Mouse (Mus musculus): ENCODE measurements at regions not wholly inside any gene's neighbourhood (a gene's known extent, or its start where the extent isn't known, plus 50 kb on each side); places are given as distances from the start of the nearest gene placed in this dataset.
"Not testable (repeated sequence)": the region's sequence is repeated elsewhere in the genome, so short reads cannot be mapped to it uniquely, and the experiment has no call there.

DNA sequence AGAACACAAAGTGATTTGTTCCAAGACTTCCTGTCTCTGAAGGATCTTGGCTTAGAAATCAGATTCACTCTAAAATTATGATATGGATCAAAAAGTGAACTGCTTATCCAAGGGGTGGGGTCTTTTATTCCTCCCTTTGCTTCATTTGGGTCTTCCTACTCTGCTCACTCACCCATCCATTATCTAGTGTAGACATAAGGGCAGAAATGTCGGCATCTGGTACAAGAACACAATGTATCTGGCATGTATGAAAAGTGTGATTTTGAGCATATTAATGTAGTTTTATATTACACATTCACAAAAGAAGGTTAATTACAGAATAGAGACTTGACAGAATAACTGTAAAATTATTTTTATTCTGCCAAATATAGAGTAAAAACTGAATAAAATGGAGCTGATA is 181.5 kb upstream of the Gm11096 start:
- DNase-seq (ENCODE audit: low spot score) (no peak), ATAC-seq (replicated peaks; ENCODE audit: insufficient number of reproducible peaks, low FRiP score, low TSS enrichment, low read depth) (no peak)
- no peaks in the 10 kb centered on the region for H3K27me3 ChIP-seq (ENCODE audit: control insufficient read depth, insufficient read depth, low read length)
- H3K4me1 ChIP-seq (ENCODE audit: control insufficient read depth, insufficient read depth, low read length), result no peaks in the 10 kb centered on the region
- no peaks in the 10 kb centered on the region for H3K9me3 ChIP-seq (replicated peaks; ENCODE audit: control insufficient read depth, low read length)
- no peak overlapping the region for H3K4me3 ChIP-seq (ENCODE audit: low read depth, low read length)
- 94% methylated on average over 1 of the region's 1 CpGs for WGBS
- H3K36me3 ChIP-seq (replicated peaks; ENCODE audit: control insufficient read depth, insufficient read depth, low read depth, low read length), result no peaks in the 10 kb centered on the region
- no peak overlapping the region for H3K9ac ChIP-seq (replicated peaks; ENCODE audit: low read length)
- no peak overlapping the region for H3K27ac ChIP-seq (replicated peaks; ENCODE audit: low read depth, low read length)
- no peak overlapping the region for H3K4me2 ChIP-seq (ENCODE audit: low read depth, low read length)

DNA sequence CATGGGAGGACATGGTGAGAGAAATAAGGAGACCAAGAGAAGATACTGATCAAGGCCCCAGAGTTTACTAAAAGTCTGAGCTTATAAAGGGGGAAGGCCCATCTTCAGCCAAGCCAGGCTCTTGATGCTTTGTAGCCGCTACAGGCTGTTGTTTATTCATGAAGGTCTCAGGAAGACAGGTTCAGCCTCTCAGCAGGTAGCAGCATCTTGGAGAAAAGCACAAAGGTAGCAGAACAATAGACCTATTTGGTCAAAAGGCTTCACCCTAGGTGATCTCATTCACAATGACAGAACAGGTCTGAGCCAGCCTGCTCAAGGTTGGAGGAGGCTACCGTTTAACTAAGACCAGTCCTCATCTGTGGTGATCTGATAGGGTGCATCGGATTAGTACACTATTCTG is 185.5 kb upstream of the Gm11096 start:
- no peaks in the 10 kb centered on the region for H3K27me3 ChIP-seq (ENCODE audit: control insufficient read depth, insufficient read depth, low read length)
- 61% methylated on average over 3 of the region's 3 CpGs for WGBS
- no peaks in the 10 kb centered on the region for H3K9me3 ChIP-seq (replicated peaks; ENCODE audit: control insufficient read depth, low read length)
- H3K27ac ChIP-seq (replicated peaks; ENCODE audit: low read depth, low read length), result no peak overlapping the region
- H3K4me3 ChIP-seq (ENCODE audit: low read depth, low read length), result no peak overlapping the region
- H3K4me2 ChIP-seq (ENCODE audit: low read depth, low read length), result no peak overlapping the region
- no peak for ATAC-seq (replicated peaks; ENCODE audit: insufficient number of reproducible peaks, low FRiP score, low TSS enrichment, low read depth)
- no peaks in the 10 kb centered on the region for H3K36me3 ChIP-seq (replicated peaks; ENCODE audit: control insufficient read depth, insufficient read depth, low read depth, low read length)
- H3K4me1 ChIP-seq (ENCODE audit: control insufficient read depth, insufficient read depth, low read length), result no peaks in the 10 kb centered on the region
- no peak overlapping the region for H3K9ac ChIP-seq (replicated peaks; ENCODE audit: low read length)
- DNase-seq (ENCODE audit: low spot score), result no peak

DNA sequence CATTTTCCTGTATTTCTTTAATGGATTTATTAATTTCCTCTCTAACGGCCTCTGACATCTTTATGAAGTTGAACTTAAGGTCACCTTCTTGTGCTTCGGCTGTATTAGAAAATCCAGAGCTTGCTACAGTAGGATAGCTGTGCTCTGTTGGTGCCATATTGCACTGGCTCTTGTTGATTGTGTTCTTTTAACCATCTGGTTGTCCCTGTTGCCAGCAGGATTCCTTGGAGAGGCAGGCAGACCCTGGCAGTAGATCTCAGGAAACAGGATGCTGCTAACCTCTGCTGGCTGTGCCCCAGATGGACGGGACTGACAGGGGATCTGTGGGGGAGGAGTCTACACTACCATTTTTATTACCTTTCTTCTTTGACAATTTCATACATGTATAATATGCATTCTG is 185.9 kb upstream of the Thumpd2 start:
- Histone ChIP-seq H3K9ac (replicated peaks; ENCODE audit: low read length) (no peak overlapping the region), H3K36me3 (replicated peaks; ENCODE audit: control insufficient read depth, insufficient read depth, low read depth, low read length) (no peaks in the 10 kb centered on the region), H3K4me1 (ENCODE audit: control insufficient read depth, insufficient read depth, low read length) (no peaks in the 10 kb centered on the region), H3K4me3 (ENCODE audit: low read depth, low read length) (no peak overlapping the region), H3K4me2 (ENCODE audit: low read depth, low read length) (no peak overlapping the region), H3K27ac (replicated peaks; ENCODE audit: low read depth, low read length) (no peak overlapping the region), H3K9me3 (replicated peaks; ENCODE audit: control insufficient read depth, low read length) (no peaks in the 10 kb centered on the region), H3K27me3 (ENCODE audit: control insufficient read depth, insufficient read depth, low read length) (no peaks in the 10 kb centered on the region)
- 64% methylated on average over 3 of the region's 3 CpGs for WGBS
- no peak for DNase-seq (ENCODE audit: low spot score)
- no peak for ATAC-seq (replicated peaks; ENCODE audit: insufficient number of reproducible peaks, low FRiP score, low TSS enrichment, low read depth)

DNA sequence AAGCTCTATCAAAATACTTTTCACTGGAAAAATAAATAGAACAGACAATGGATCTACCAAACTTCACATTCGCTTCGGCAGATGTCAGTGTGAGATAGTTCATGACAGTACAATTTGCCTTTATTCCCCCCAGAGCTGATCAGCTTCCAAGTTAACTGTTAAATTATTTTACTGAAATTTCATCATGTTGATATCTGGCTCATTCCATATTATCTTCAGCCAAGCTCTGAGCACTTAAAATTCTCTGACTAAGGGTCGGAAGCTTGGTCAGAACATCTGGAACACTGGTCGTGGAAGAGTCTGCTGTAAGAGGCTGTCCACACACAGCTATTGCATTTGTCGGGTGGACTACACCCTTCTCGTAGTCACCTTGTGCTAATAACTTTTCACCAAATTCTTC is 181.3 kb upstream of the Thumpd2 start:
- Histone ChIP-seq H3K4me1 (ENCODE audit: control insufficient read depth, insufficient read depth, low read length) (no peaks in the 10 kb centered on the region), H3K27ac (replicated peaks; ENCODE audit: low read depth, low read length) (no peak overlapping the region), H3K36me3 (replicated peaks; ENCODE audit: control insufficient read depth, insufficient read depth, low read depth, low read length) (no peaks in the 10 kb centered on the region), H3K27me3 (ENCODE audit: control insufficient read depth, insufficient read depth, low read length) (no peaks in the 10 kb centered on the region), H3K9me3 (replicated peaks; ENCODE audit: control insufficient read depth, low read length) (no peaks in the 10 kb centered on the region), H3K9ac (replicated peaks; ENCODE audit: low read length) (no peak overlapping the region), H3K4me2 (ENCODE audit: low read depth, low read length) (no peak overlapping the region), H3K4me3 (ENCODE audit: low read depth, low read length) (no peak overlapping the region)
- ATAC-seq (replicated peaks; ENCODE audit: insufficient number of reproducible peaks, low FRiP score, low TSS enrichment, low read depth) (no peak), DNase-seq (ENCODE audit: low spot score) (no peak)
- 90% methylated on average over 6 of the region's 6 CpGs for WGBS

DNA sequence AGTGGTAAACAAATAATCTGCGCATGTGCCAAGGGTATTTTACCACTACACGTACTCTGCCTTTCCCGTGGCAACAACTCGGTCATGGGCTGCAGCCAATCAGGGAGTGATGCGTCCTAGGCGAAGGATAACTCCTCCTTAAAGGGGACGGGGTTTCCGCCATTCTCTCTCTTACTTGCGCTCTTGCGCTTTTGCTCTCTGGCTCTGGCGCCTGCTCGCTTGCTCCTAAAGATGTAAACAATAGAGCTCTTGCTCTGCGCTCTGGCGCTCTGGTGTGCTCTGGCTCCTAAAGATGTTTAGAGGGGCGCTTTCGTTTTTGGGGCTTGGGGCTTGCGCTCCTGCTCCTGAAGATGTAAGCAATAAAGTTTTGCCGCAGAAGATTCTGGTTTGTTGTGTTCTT is 166.9 kb upstream of the Thumpd2 start:
- H3K36me3 ChIP-seq (replicated peaks; ENCODE audit: control insufficient read depth, insufficient read depth, low read depth, low read length); DNase-seq (ENCODE audit: low spot score); H3K9ac ChIP-seq (replicated peaks; ENCODE audit: low read length); ATAC-seq (replicated peaks; ENCODE audit: insufficient number of reproducible peaks, low FRiP score, low TSS enrichment, low read depth); H3K4me1 ChIP-seq (ENCODE audit: control insufficient read depth, insufficient read depth, low read length); H3K27ac ChIP-seq (replicated peaks; ENCODE audit: low read depth, low read length); H3K9me3 ChIP-seq (replicated peaks; ENCODE audit: control insufficient read depth, low read length); H3K4me2 ChIP-seq (ENCODE audit: low read depth, low read length); H3K4me3 ChIP-seq (ENCODE audit: low read depth, low read length); H3K27me3 ChIP-seq (ENCODE audit: control insufficient read depth, insufficient read depth, low read length): not testable (repeated sequence)
- 97% methylated on average over 11 of the region's 18 CpGs for WGBS

DNA sequence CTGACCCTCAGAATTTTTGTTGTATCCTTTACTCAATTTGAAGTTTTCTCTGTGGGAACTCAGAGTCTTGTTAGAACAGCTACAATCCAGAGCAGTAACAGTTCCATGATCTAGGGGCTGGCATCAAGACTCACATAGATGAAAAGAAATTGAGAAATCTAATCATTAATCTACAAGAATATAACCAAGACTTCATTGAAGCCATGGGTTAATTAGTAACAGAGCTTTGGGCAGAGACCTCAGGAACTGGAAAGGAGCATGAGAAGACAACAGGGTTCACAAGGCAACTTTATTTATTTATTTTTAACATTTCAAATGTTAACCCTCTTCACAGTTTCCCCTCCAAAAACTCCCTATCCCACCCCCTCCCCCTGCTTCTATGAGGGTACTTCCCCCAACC is 160.4 kb upstream of the Thumpd2 start:
- Histone ChIP-seq H3K9ac (replicated peaks; ENCODE audit: low read length) (no peak overlapping the region), H3K27me3 (ENCODE audit: control insufficient read depth, insufficient read depth, low read length) (no peaks in the 10 kb centered on the region), H3K4me2 (ENCODE audit: low read depth, low read length) (no peak overlapping the region), H3K9me3 (replicated peaks; ENCODE audit: control insufficient read depth, low read length) (no peaks in the 10 kb centered on the region), H3K4me3 (ENCODE audit: low read depth, low read length) (no peak overlapping the region), H3K36me3 (replicated peaks; ENCODE audit: control insufficient read depth, insufficient read depth, low read depth, low read length) (no peaks in the 10 kb centered on the region), H3K4me1 (ENCODE audit: control insufficient read depth, insufficient read depth, low read length) (no peaks in the 10 kb centered on the region), H3K27ac (replicated peaks; ENCODE audit: low read depth, low read length) (no peak overlapping the region)
- ATAC-seq (replicated peaks; ENCODE audit: insufficient number of reproducible peaks, low FRiP score, low TSS enrichment, low read depth) (no peak), DNase-seq (ENCODE audit: low spot score) (no peak)

DNA sequence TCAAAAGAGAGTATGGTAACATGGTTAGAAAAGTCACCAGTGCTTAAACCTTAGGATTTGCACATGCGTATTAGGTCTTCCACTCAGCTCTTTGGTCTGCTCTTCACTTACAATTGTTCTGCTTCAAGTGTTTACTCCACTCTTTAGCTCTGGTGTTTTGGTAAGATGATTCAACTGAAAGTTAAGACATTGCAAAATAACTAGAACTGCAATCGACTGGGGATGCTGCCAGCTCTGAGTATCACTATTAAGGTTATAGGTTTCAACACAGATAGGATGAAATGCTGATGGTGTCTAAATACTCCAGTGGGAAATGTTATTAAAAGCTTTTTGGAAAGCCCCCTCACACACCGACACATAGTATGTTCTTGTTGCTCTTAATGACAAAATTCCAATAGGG is 156.6 kb upstream of the Thumpd2 start:
- Histone ChIP-seq H3K4me3 (ENCODE audit: low read depth, low read length) (no peak overlapping the region), H3K27ac (replicated peaks; ENCODE audit: low read depth, low read length) (no peak overlapping the region), H3K27me3 (ENCODE audit: control insufficient read depth, insufficient read depth, low read length) (no peaks in the 10 kb centered on the region), H3K4me1 (ENCODE audit: control insufficient read depth, insufficient read depth, low read length) (no peaks in the 10 kb centered on the region), H3K9me3 (replicated peaks; ENCODE audit: control insufficient read depth, low read length) (no peaks in the 10 kb centered on the region), H3K9ac (replicated peaks; ENCODE audit: low read length) (no peak overlapping the region), H3K36me3 (replicated peaks; ENCODE audit: control insufficient read depth, insufficient read depth, low read depth, low read length) (no peaks in the 10 kb centered on the region), H3K4me2 (ENCODE audit: low read depth, low read length) (no peak overlapping the region)
- 94% methylated on average over 3 of the region's 3 CpGs for WGBS
- DNase-seq (ENCODE audit: low spot score) (no peak), ATAC-seq (replicated peaks; ENCODE audit: insufficient number of reproducible peaks, low FRiP score, low TSS enrichment, low read depth) (no peak)

DNA sequence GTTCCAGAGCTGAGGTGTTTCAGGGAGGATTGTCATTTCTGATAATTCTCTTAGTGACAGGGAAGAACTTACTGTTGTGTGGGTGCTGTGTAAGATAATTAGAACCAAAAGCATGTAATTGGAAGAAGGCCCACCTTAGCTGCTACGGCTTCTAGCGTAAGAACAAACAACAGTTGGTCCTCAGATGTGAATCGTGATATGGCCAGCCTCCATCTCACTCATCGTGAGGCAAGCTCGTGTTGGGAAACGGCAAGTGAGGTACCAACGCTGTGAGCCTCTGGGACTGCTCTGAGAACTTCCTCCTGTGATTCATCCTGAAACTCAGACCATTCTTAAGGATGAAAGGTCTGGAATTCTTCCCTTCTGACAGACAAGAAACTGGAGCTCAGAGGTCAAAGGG is 150.0 kb upstream of the Thumpd2 start:
- no peak overlapping the region for H3K9ac ChIP-seq (replicated peaks; ENCODE audit: low read length)
- H3K4me3 ChIP-seq (ENCODE audit: low read depth, low read length), result no peak overlapping the region
- 76% methylated on average over 7 of the region's 7 CpGs for WGBS
- ATAC-seq (replicated peaks; ENCODE audit: insufficient number of reproducible peaks, low FRiP score, low TSS enrichment, low read depth) (no peak), DNase-seq (ENCODE audit: low spot score) (no peak)
- no peaks in the 10 kb centered on the region for H3K36me3 ChIP-seq (replicated peaks; ENCODE audit: control insufficient read depth, insufficient read depth, low read depth, low read length)
- no peak overlapping the region for H3K27ac ChIP-seq (replicated peaks; ENCODE audit: low read depth, low read length)
- no peaks in the 10 kb centered on the region for H3K4me1 ChIP-seq (ENCODE audit: control insufficient read depth, insufficient read depth, low read length)
- H3K4me2 ChIP-seq (ENCODE audit: low read depth, low read length), result no peak overlapping the region
- no peaks in the 10 kb centered on the region for H3K9me3 ChIP-seq (replicated peaks; ENCODE audit: control insufficient read depth, low read length)
- no peaks in the 10 kb centered on the region for H3K27me3 ChIP-seq (ENCODE audit: control insufficient read depth, insufficient read depth, low read length)

DNA sequence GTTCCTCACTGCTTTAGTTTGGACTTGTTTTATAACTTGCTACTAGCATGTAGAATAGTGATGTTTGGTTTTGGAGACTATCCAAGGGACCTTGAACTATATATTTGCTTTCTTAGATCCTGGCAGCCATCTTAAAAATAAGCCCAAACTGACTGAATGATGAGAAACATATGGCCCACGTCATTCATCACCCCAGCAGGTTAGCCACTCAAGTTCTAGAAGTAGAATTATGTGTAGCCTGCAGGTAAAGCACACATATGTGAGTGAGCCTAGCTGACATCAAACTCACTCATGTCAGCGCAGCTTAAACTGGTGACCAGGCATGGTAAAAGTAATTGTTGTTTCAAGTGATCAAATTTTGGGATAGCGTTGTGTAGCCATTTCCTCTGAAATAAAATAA is 147.2 kb upstream of the Thumpd2 start:
- H3K4me2 ChIP-seq (ENCODE audit: low read depth, low read length), result no peak overlapping the region
- no peak overlapping the region for H3K9ac ChIP-seq (replicated peaks; ENCODE audit: low read length)
- H3K27ac ChIP-seq (replicated peaks; ENCODE audit: low read depth, low read length), result no peak overlapping the region
- no peaks in the 10 kb centered on the region for H3K36me3 ChIP-seq (replicated peaks; ENCODE audit: control insufficient read depth, insufficient read depth, low read depth, low read length)
- DNase-seq (ENCODE audit: low spot score) (no peak), ATAC-seq (replicated peaks; ENCODE audit: insufficient number of reproducible peaks, low FRiP score, low TSS enrichment, low read depth) (no peak)
- H3K27me3 ChIP-seq (ENCODE audit: control insufficient read depth, insufficient read depth, low read length), result no peaks in the 10 kb centered on the region
- 65% methylated on average over 3 of the region's 3 CpGs for WGBS
- no peak overlapping the region for H3K4me3 ChIP-seq (ENCODE audit: low read depth, low read length)
- H3K9me3 ChIP-seq (replicated peaks; ENCODE audit: control insufficient read depth, low read length), result no peaks in the 10 kb centered on the region
- H3K4me1 ChIP-seq (ENCODE audit: control insufficient read depth, insufficient read depth, low read length), result no peaks in the 10 kb centered on the region

All from embryonic facial prominence, embryonic 11.5 days (tissue).